Mouse (Mus musculus): Measurements from ENCODE around the gene Slc26a8.

DNA sequence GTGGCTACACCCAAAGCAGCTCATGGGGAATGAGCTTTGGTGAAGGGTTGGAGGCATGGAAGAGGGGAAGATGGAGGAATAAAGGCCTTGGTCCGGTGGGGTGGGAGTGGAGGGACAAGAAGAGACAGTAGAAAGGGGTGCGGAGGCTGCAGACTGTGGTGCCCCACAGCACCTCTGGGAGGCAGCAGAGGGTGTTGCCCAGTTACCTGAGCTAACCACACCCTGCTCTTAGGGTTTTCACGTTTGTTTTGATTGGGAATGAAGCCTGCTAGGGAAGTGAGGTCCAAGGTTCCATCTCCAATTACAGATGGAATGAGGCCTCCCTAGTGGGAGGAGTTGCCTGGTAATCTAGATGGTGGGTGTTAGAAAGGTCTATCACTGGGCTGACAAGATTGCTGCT lies 60.9 kb downstream of the Slc26a8 start:
- TF ChIP-seq CTCF (IDR thresholded peaks at IDR 0.05; ENCODE audit: low read depth, low read length) (no peak), TAL1 (conservative IDR thresholded peaks at IDR 0.05; ENCODE audit: low read depth, low read length) (no peak)

Data from G1E (cell line).